In genomic region chr7:128065547-128065946, GRCm38 (mm10) we compare ENCODE assay signal across 26 mouse cellular contexts. TPM values are rescaled to one million over a fixed set of nuclear protein-coding genes. Genes with fewer than 3 reads are reported as not detected.
A peak's percentile ranks its signal among the peaks of the same experiment; 100 is the strongest.
DNase-seq lines count a peak whose midpoint lies in the region; ATAC-seq and TF ChIP-seq lines count a peak whose summit lies in the region.
"Had no signal": no experiment of that assay in that cellular context is flagged by ENCODE, and none has a peak within 500 bp of the region (broad histone marks: within the 10 kb centered on the region; RNA-seq: fewer than 3 reads in every experiment).

No protein-coding gene starts in this region.

- no peak overlapping the region for H3K4me3 ChIP-seq in liver, adult 2 months (ENCODE audit: insufficient read depth, low read depth, low read length)
- no peak overlapping the region for H3K4me3 ChIP-seq in liver, embryonic 12.5 days
- H3K4me3 ChIP-seq: embryonic facial prominence, embryonic 10.5 days; forebrain, embryonic 12.5 days; heart, adult 2 months; midbrain, embryonic 13.5 days; myocyte; neural tube, embryonic 15.5 days had no signal

- TF ChIP-seq CTCF in liver, adult 2 months (IDR thresholded peaks at IDR 0.05; ENCODE audit: low read depth, low read length) = no peak

- H3K27me3 ChIP-seq in liver, adult 2 months (ENCODE audit: control insufficient read depth, insufficient read depth, low read length) = no peaks in the 10 kb centered on the region
- H3K27me3 ChIP-seq in liver, embryonic 12.5 days (replicated peaks) = no peaks in the 10 kb centered on the region
- H3K27me3 ChIP-seq: forebrain, embryonic 12.5 days; midbrain, embryonic 13.5 days; neural tube, embryonic 15.5 days had no signal

- no peaks in the 10 kb centered on the region for H3K9me3 ChIP-seq in liver, embryonic 12.5 days (replicated peaks)
- H3K9me3 ChIP-seq: embryonic facial prominence, embryonic 10.5 days; forebrain, embryonic 12.5 days; midbrain, embryonic 13.5 days; neural tube, embryonic 15.5 days had no signal

- TF ChIP-seq POLR2A in liver, adult 2 months (IDR thresholded peaks at IDR 0.05; ENCODE audit: extremely low read depth, insufficient read depth, low read length) = no peak

- H3K36me3 ChIP-seq in liver, adult 2 months (ENCODE audit: control insufficient read depth, insufficient read depth, low read length) = no peaks in the 10 kb centered on the region
- H3K36me3 ChIP-seq in liver, embryonic 12.5 days = no peaks in the 10 kb centered on the region
- H3K36me3 ChIP-seq: embryonic facial prominence, embryonic 10.5 days; forebrain, embryonic 12.5 days; midbrain, embryonic 13.5 days; neural tube, embryonic 15.5 days had no signal

- no peak for ATAC-seq in liver, embryonic 12.5 days
- peak; percentile 71 for ATAC-seq in megakaryocyte progenitor cell, adult 5-6 weeks (replicated peaks; ENCODE audit: poor library complexity)
- ATAC-seq: midbrain, embryonic 13.5 days had no signal

- 69% methylated on average over 5 of the region's 5 CpGs for WGBS in liver, adult 2 months
- whole genome bisulfite sequencing in liver, embryonic 12.5 days (ENCODE audit: insufficient replicate concordance) = 29% methylated on average over 5 of the region's 5 CpGs

- H3K4me2 ChIP-seq in liver, embryonic 12.5 days = no peak overlapping the region
- H3K4me2 ChIP-seq: forebrain, embryonic 12.5 days; midbrain, embryonic 13.5 days; neural tube, embryonic 15.5 days had no signal

- H3K79me2 ChIP-seq in liver, adult 2 months (ENCODE audit: control insufficient read depth, insufficient read depth, low read length) = no peaks in the 10 kb centered on the region

- peak; percentile 20 for DNase-seq in liver, adult 2 months (ENCODE audit: extremely low read depth, low read depth, low spot score)
- DNase-seq in MEL-GATA-1-ER (ENCODE audit: extremely low read depth, low read depth) = peak; percentile 63
- DNase-seq in c-Kit-positive CD71-negative TER-119-negative erythroid progenitor cells, embryonic 14.5 days (ENCODE audit: low read depth) = peak; percentile 48
- DNase-seq in kidney, postnatal 4 days = no peak
- DNase-seq in retina, postnatal 1 day = no peak
- DNase-seq in kidney, adult 8-10 months = no peak
- DNase-seq: adrenal gland, postnatal 14 days; cerebellum, adult 2 months; gastrocnemius, postnatal 10 days; heart, adult 2 months; heart, postnatal 36 days; kidney, adult 18-20 months; kidney, postnatal 25 days; thymus, adult 2 months had no signal

- no peak overlapping the region for H3K9ac ChIP-seq in liver, adult 2 months (ENCODE audit: low read depth, low read length)
- H3K9ac ChIP-seq in liver, embryonic 12.5 days = no peak overlapping the region
- H3K9ac ChIP-seq: forebrain, embryonic 12.5 days; liver, embryonic 14.5 days; midbrain, embryonic 13.5 days; neural tube, embryonic 15.5 days had no signal

- H3K27ac ChIP-seq in liver, adult 2 months (replicated peaks; ENCODE audit: insufficient read depth, low read depth, low read length) = no peak overlapping the region
- no peak overlapping the region for H3K27ac ChIP-seq in liver, embryonic 12.5 days
- H3K27ac ChIP-seq: embryonic facial prominence, embryonic 10.5 days; forebrain, embryonic 12.5 days; heart, adult 2 months; liver, embryonic 14.5 days; midbrain, embryonic 13.5 days; neural tube, embryonic 15.5 days had no signal

- H3K4me1 ChIP-seq in liver, adult 2 months (ENCODE audit: control insufficient read depth, insufficient read depth, low read length) = no peaks in the 10 kb centered on the region
- no peaks in the 10 kb centered on the region for H3K4me1 ChIP-seq in liver, embryonic 12.5 days
- H3K4me1 ChIP-seq: embryonic facial prominence, embryonic 10.5 days; forebrain, embryonic 12.5 days; midbrain, embryonic 13.5 days; neural tube, embryonic 15.5 days had no signal

RNA-seq across cellular contexts. Expression of gene Gm49368, which starts 3.1 kb away (rescaled TPM):
- not detected in 2 replicates for total RNA-seq in liver, adult 2 months (2014; rRNA removed)
- polyA plus RNA-seq in liver, adult 2 months (2012; rRNA removed) = 0.09 TPM in 1 of 2 replicates, not detected in the other
- not detected in 2 replicates for polyA plus RNA-seq in liver, embryonic 12.5 days (2016; fragmentation: Nextera tagmentation; extraction: Ambion mirVana)
- 0.05 TPM in 1 of 2 replicates, not detected in the other for total RNA-seq in megakaryocyte progenitor cell, adult 5-6 weeks (2015)
- total RNA-seq in megakaryocyte progenitor cell, adult 5-6 weeks (2017) = not detected in 2 replicates
- total RNA-seq: adrenal gland, postnatal 14 days; CH12.LX; gastrocnemius, postnatal 10 days; heart, postnatal 36 days had no signal
- polyA plus RNA-seq: cerebellum, adult 2 months; embryonic facial prominence, embryonic 10.5 days; forebrain, embryonic 12.5 days; heart, adult 2 months; heart, embryonic 14.5 days; limb, embryonic 11.5 days; lung, embryonic 16.5 days; midbrain, embryonic 13.5 days; myocyte; neural tube, embryonic 15.5 days had no signal

RNA-seq across cellular contexts. Expression of gene Itgam, which starts 3.1 kb away (rescaled TPM):
- 0.60 and 0.65 TPM in 2 replicates for total RNA-seq in liver, adult 2 months (2014; rRNA removed)
- 0.29 and 0.83 TPM in 2 replicates for polyA plus RNA-seq in liver, adult 2 months (2012; rRNA removed)
- 2.1 and 2.2 TPM in 2 replicates for polyA plus RNA-seq in liver, embryonic 12.5 days (2016; fragmentation: Nextera tagmentation; extraction: Ambion mirVana)
- 23.6 and 24.3 TPM in 2 replicates for total RNA-seq in megakaryocyte progenitor cell, adult 5-6 weeks (2015)
- 28.0 and 34.9 TPM in 2 replicates for total RNA-seq in megakaryocyte progenitor cell, adult 5-6 weeks (2017)

Comparison
In these comparisons a context has a peak if more than half of its experiments do, and no peak if none do; other contexts are left out.
1. DNase-seq: peak in liver, adult 2 months (single experiment), MEL-GATA-1-ER (single experiment) and c-Kit-positive CD71-negative TER-119-negative erythroid progenitor cells, embryonic 14.5 days (single experiment); none in kidney, postnatal 4 days (0 of 2), retina, postnatal 1 day (single experiment) and kidney, adult 8-10 months (0 of 2).
2. RNA of gene Itgam, which starts 3.1 kb away (total RNA-seq): 23.6 to 34.9 TPM in megakaryocyte progenitor cell, adult 5-6 weeks; 0.60 to 0.65 TPM in liver, adult 2 months; every median in the first group is over 10 times any median in the second.